Mouse (Mus musculus) liver, postnatal 0 days (tissue): ENCODE data around the gene Dab1.

Experiments
- CTCF ChIP-seq: sonication (generic); IDR thresholded peaks from 2 replicates; pipeline ENCODE4 v1.5.1; 2016; ENCODE audit warnings: antibody characterized with exemption, low read depth
- EP300 ChIP-seq: IDR thresholded peaks from 2 replicates; pipeline ENCODE4 v1.6.1; 2016; ENCODE audit warnings: antibody characterized with exemption, low read depth, mild to moderate bottlenecking

GRCm38 (mm10) chr4:104714925-104715519 is 1095.9 kb downstream of the Dab1 start:
- TF ChIP-seq CTCF (no peak), EP300 (no peak)
